Mouse (Mus musculus): ENCODE data around the gene Prdm2.

- TF ChIP-seq CTCF (conservative IDR thresholded peaks at IDR 0.05; ENCODE audit: low read length) = no peak
- no peak for TF ChIP-seq NANOG (IDR thresholded peaks at IDR 0.05; ENCODE audit: borderline replicate concordance, low read length)
- TF ChIP-seq POU5F1 (IDR thresholded peaks at IDR 0.05; ENCODE audit: borderline replicate concordance, low read length) = no peak
These were observed 85.6 kb downstream of the Prdm2 start for GRCm38 (mm10) chr4:143127171-143127570.
